Mouse (Mus musculus) limb, embryonic 12.5 days (tissue): Measurements from ENCODE around the gene Alkbh2. TPM values are rescaled to one million over a fixed set of nuclear protein-coding genes. Genes with fewer than 3 reads are reported as not detected.

Source experiments
- ATAC-seq: fragments of 200-750 bp; cut with Nextera tagmentation; 2 replicates; pipeline ENCODE4 v1.8.0; 2017; ENCODE audit warnings: low read depth, moderate TSS enrichment; ENCODE audit not compliant: insufficient number of reproducible peaks, insufficient read depth, low FRiP score, low TSS enrichment
- H3K27ac ChIP-seq: fragments of 300-500 bp; sonication (generic); 2 replicates; pipeline ENCODE4 v1.5.1; 2016; ENCODE audit warnings: mild to moderate bottlenecking, moderate library complexity
- H3K27me3 ChIP-seq: fragments of 300-500 bp; sonication (generic); 2 replicates; pipeline ENCODE4 v1.6.1; 2016; ENCODE audit warnings: mild to moderate bottlenecking, moderate library complexity
- H3K36me3 ChIP-seq: fragments of 300-500 bp; sonication (generic); 2 replicates; pipeline ENCODE4 v1.6.1; 2016; ENCODE audit warnings: mild to moderate bottlenecking, moderate library complexity
- H3K4me1 ChIP-seq: fragments of 300-500 bp; sonication (generic); replicated peaks from 2 replicates; pipeline ENCODE4 v1.6.1; 2016
- H3K4me2 ChIP-seq: fragments of 300-500 bp; sonication (generic); 2 replicates; pipeline ENCODE4 v1.6.1; 2016; ENCODE audit warnings: mild to moderate bottlenecking, moderate library complexity
- H3K4me3 ChIP-seq: fragments of 300-500 bp; sonication (generic); replicated peaks from 2 replicates; pipeline ENCODE4 v1.5.1; 2016; ENCODE audit warnings: mild to moderate bottlenecking
- H3K9ac ChIP-seq: fragments of 300-500 bp; sonication (generic); replicated peaks from 2 replicates; pipeline ENCODE4 v1.6.1; 2016; ENCODE audit warnings: mild to moderate bottlenecking, moderate library complexity
- H3K9me3 ChIP-seq: fragments of 300-500 bp; sonication (generic); 2 replicates; pipeline ENCODE4 v1.6.1; 2016; ENCODE audit warnings: mild to moderate bottlenecking, moderate library complexity
- WGBS: fragments of 180-500 bp; shearing (Covaris S2); methylation state at CpG from one replicate; pipeline ENCODE4 v1.1.7; 2016; 5-methylcytosine and 5-hydroxymethylcytosine counted together
- polyA plus RNA-seq: library from polyadenylated mRNA; unstranded; fragments of >200 nt; fragmentation: Nextera tagmentation; extraction: Ambion mirVana; gene quantifications from 2 replicates; pipeline ENCODE4 v1.2.1, GENCODE M21; 2016

Gene Alkbh2
- polyA plus RNA-seq, 1 experiment from 2014 or later, result 16.1 TPM

GRCm38 (mm10) chr5:114162106-114162815, 34.2 kb upstream of the Alkbh2 start:
- ATAC-seq, result no peak
- 51% methylated on average over 12 of the region's 12 CpGs for WGBS
- H3K36me3 ChIP-seq, result no peaks in the 10 kb centered on the region
- H3K4me2 ChIP-seq, result no peak overlapping the region
- H3K27me3 ChIP-seq, result no peaks in the 10 kb centered on the region
- no peaks in the 10 kb centered on the region for H3K9me3 ChIP-seq
- H3K4me3 ChIP-seq, result no peak overlapping the region
- H3K4me1 ChIP-seq, result no peaks in the 10 kb centered on the region
- no peak overlapping the region for H3K27ac ChIP-seq
- no peak overlapping the region for H3K9ac ChIP-seq

- Histone ChIP-seq H3K9me3 (no peaks in the 10 kb centered on the region), H3K27me3 (no peaks in the 10 kb centered on the region), H3K4me1 (no peaks in the 10 kb centered on the region), H3K4me2 (no peak overlapping the region), H3K36me3 (no peaks in the 10 kb centered on the region), H3K4me3 (no peak overlapping the region), H3K9ac (no peak overlapping the region), H3K27ac (no peak overlapping the region)
- whole genome bisulfite sequencing, result 91% methylated on average over 6 of the region's 6 CpGs
- no peak for ATAC-seq
Observed at GRCm38 (mm10) chr5:114161424-114161823, 33.4 kb upstream of the Alkbh2 start.

GRCm38 (mm10) chr5:114157236-114157635, 29.2 kb upstream of the Alkbh2 start:
- Histone ChIP-seq H3K4me3 (no peak overlapping the region), H3K27ac (no peak overlapping the region)

GRCm38 (mm10) chr5:114155168-114155933, 27.3 kb upstream of the Alkbh2 start:
- ATAC-seq, result no peak

More at GRCm38 (mm10) chr5:114157236-114157635, 29.2 kb upstream of the Alkbh2 start:
- H3K27me3 ChIP-seq, result no peaks in the 10 kb centered on the region
- H3K9ac ChIP-seq, result no peak overlapping the region
- 0 out of 2 replicates have a peak, but pooled peaks cover 3% of the 10 kb centered on the region for H3K4me1 ChIP-seq
- no peaks in the 10 kb centered on the region for H3K36me3 ChIP-seq
- ATAC-seq, result no peak
- H3K9me3 ChIP-seq, result no peaks in the 10 kb centered on the region
- no peak overlapping the region for H3K4me2 ChIP-seq
- WGBS, result 53% methylated on average over 7 of the region's 7 CpGs

DNA sequence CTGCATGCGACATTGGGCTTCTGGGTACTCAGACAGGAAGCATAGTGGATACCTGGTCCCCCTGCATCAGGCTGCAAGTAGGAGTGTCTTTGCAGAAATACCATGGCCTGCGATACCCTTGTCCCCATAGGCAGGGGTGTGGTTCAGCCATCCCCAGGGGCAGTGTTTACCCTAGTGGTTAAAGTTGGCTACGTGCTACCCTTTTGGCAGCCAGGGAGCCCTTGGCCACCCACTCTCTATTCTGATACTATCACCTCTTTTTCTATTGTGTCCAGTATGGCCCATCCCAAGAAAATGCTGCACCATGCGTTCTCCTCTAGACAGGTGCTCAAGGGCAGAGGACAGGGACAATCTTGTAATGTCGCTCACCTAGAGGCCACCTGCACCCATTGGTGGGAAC, 26.7 kb upstream of the Alkbh2 start:
- Histone ChIP-seq H3K9me3 (no peaks in the 10 kb centered on the region), H3K27ac (no peak overlapping the region), H3K27me3 (no peaks in the 10 kb centered on the region), H3K36me3 (no peaks in the 10 kb centered on the region), H3K9ac (no peak overlapping the region), H3K4me3 (no peak overlapping the region), H3K4me2 (no peak overlapping the region), H3K4me1 (0 out of 2 replicates have a peak, but pooled peaks cover 3% of the 10 kb centered on the region)
- no peak for ATAC-seq
- 76% methylated on average over 5 of the region's 5 CpGs for WGBS

More at GRCm38 (mm10) chr5:114155168-114155933, 27.3 kb upstream of the Alkbh2 start:
- H3K9ac ChIP-seq, result no peak overlapping the region
- no peak overlapping the region for H3K4me3 ChIP-seq
- 57% methylated on average over 9 of the region's 9 CpGs for WGBS
- no peak overlapping the region for H3K4me2 ChIP-seq
- H3K4me1 ChIP-seq, result 0 out of 2 replicates have a peak, but pooled peaks cover 3% of the 10 kb centered on the region
- H3K27ac ChIP-seq, result no peak overlapping the region
- no peaks in the 10 kb centered on the region for H3K27me3 ChIP-seq
- H3K9me3 ChIP-seq, result no peaks in the 10 kb centered on the region
- H3K36me3 ChIP-seq, result no peaks in the 10 kb centered on the region

DNA sequence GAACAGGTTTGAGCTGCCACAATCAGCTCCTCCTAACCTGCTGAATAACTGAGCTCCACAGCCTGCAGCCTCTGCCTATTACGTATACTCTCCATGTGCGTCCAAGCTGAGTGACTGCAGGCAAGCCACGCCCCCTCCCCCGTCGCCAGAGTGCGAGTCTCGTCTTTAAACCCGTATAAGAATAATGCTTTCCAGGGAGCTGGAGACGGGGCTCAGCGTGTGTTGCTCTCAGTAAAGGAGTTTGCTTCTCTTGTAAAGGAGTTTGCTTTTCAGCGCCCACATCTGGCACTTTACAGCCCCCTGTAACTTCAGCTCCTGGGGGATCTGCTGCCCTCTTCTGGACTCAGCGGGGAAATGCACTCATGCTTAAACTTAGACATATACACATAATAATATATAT, 25.5 kb upstream of the Alkbh2 start:
- ATAC-seq, result peak; percentile 40

GRCm38 (mm10) chr5:114152359-114153092, 24.5 kb upstream of the Alkbh2 start:
- Histone ChIP-seq H3K36me3 (no peaks in the 10 kb centered on the region), H3K4me1 (0 out of 2 replicates have a peak, but pooled peaks cover 3% of the 10 kb centered on the region), H3K9me3 (no peaks in the 10 kb centered on the region), H3K27me3 (no peaks in the 10 kb centered on the region), H3K9ac (no peak overlapping the region), H3K4me3 (no peak overlapping the region), H3K27ac (no peak overlapping the region), H3K4me2 (no peak overlapping the region)
- ATAC-seq, result no peak
- WGBS, result 82% methylated on average over 12 of the region's 12 CpGs

More for the DNA sequence above, 25.5 kb upstream of the Alkbh2 start:
- H3K27ac ChIP-seq, result peak overlapping the region; percentile 62
- no peaks in the 10 kb centered on the region for H3K36me3 ChIP-seq
- peak overlapping the region; percentile 30 for H3K4me3 ChIP-seq
- H3K27me3 ChIP-seq, result no peaks in the 10 kb centered on the region
- H3K9ac ChIP-seq, result no peak overlapping the region
- H3K4me1 ChIP-seq, result 0 out of 2 replicates have a peak, but pooled peaks cover 3% of the 10 kb centered on the region
- 1% methylated on average over 12 of the region's 12 CpGs for WGBS
- H3K4me2 ChIP-seq, result peak overlapping the region; percentile 43
- no peaks in the 10 kb centered on the region for H3K9me3 ChIP-seq

GRCm38 (mm10) chr5:114147043-114147972, 19.3 kb upstream of the Alkbh2 start:
- H3K9ac ChIP-seq, result no peak overlapping the region
- no peaks in the 10 kb centered on the region for H3K9me3 ChIP-seq
- no peak overlapping the region for H3K4me3 ChIP-seq
- WGBS, result 76% methylated on average over 14 of the region's 14 CpGs
- ATAC-seq, result no peak
- H3K4me1 ChIP-seq, result peaks cover 21% of the 10 kb centered on the region
- no peaks in the 10 kb centered on the region for H3K27me3 ChIP-seq
- no peaks in the 10 kb centered on the region for H3K36me3 ChIP-seq
- peak overlapping the region; percentile 62; the same call in 1 of the 2 replicates for H3K27ac ChIP-seq
- H3K4me2 ChIP-seq, result no peak overlapping the region

- Histone ChIP-seq H3K27ac (peak within 1 kb of the TSS; percentile 62; the same call in 1 of the 2 replicates), H3K4me3 (no peak within 1 kb of the TSS), H3K4me1 (peaks cover 21% of the 10 kb centered on the region), H3K9ac (0 out of 2 replicates have a peak within 1 kb of the TSS, but pooled peaks have one; percentile 13), H3K27me3 (no peaks in the 10 kb centered on the region), H3K36me3 (no peaks in the 10 kb centered on the region), H3K4me2 (peak within 1 kb of the TSS; percentile 17; the same call in 1 of the 2 replicates), H3K9me3 (no peaks in the 10 kb centered on the region)
- no peak for ATAC-seq
- WGBS, result 25% methylated on average over 19 of the region's 19 CpGs
Observed at GRCm38 (mm10) chr5:114146028-114146888, 18.2 kb upstream of the Alkbh2 start, which contains the start of gene Acacb. Gene Acacb (plus strand): TSS chr5:114146535.
